Mouse (Mus musculus) stomach, postnatal 0 days (tissue): ENCODE results near the gene Pter.

Experiments
- CTCF ChIP-seq: IDR thresholded peaks from 2 replicates; pipeline ENCODE4 v1.5.1; 2016; ENCODE audit warnings: antibody characterized with exemption, low read depth, mild to moderate bottlenecking, moderate library complexity
- EP300 ChIP-seq: optimal IDR thresholded peaks from 2 replicates; pipeline ENCODE3; 2016; ENCODE audit warnings: antibody characterized with exemption

- TF ChIP-seq CTCF (no peak), EP300 (no peak)
Measured at GRCm38 (mm10) chr2:12905786-12906185, 18.1 kb upstream of the Pter start.
